Comparison of ENCODE assay signal across 8 mouse cellular contexts in the genomic region with DNA sequence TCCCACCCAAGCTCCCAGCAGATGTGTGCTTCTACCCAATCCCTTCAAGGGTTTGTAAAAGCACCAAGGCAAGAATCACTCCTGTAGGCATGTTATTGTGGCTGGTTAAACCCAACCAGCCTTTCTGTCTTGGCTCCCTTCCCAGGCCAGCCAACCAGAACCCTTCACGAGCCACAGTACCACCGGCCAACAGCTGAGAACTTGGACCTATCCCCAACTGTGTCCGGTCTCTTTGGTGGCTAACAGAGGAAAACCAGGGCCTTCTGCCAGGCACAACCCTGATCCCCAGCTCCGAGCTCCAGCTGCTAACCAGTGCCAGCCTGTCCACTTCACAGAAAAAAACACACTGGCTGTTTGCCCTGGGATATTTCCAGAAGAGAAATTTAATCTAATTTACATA. TPM values are rescaled to one million over a fixed set of nuclear protein-coding genes. Genes with fewer than 3 reads are reported as not detected.
DNase-seq lines count a peak whose midpoint lies in the region; ATAC-seq and TF ChIP-seq lines count a peak whose summit lies in the region.

No protein-coding gene starts in this region.

- H3K27me3 ChIP-seq in intestine, embryonic 14.5 days (replicated peaks; ENCODE audit: control insufficient read depth, insufficient read depth, low read length): no peaks in the 10 kb centered on the region
- no peaks in the 10 kb centered on the region for H3K27me3 ChIP-seq in intestine, postnatal 0 days (replicated peaks; ENCODE audit: control insufficient read depth, insufficient read depth, low read length)
- H3K27me3 ChIP-seq in forebrain, embryonic 16.5 days (replicated peaks; ENCODE audit: control insufficient read depth, insufficient read depth, low read length): no peaks in the 10 kb centered on the region
- H3K27me3 ChIP-seq in neural tube, embryonic 13.5 days: no peaks in the 10 kb centered on the region

- H3K4me2 ChIP-seq in intestine, embryonic 14.5 days (ENCODE audit: low read length): no peak overlapping the region
- H3K4me2 ChIP-seq in intestine, postnatal 0 days (replicated peaks; ENCODE audit: low read depth): no peak overlapping the region
- H3K4me2 ChIP-seq in forebrain, embryonic 16.5 days (ENCODE audit: low read length): no peak overlapping the region
- H3K4me2 ChIP-seq in neural tube, embryonic 13.5 days: no peak overlapping the region

- peaks cover 9% of the 10 kb centered on the region for H3K4me1 ChIP-seq in intestine, embryonic 14.5 days (replicated peaks; ENCODE audit: control insufficient read depth, insufficient read depth, low read length)
- no peaks in the 10 kb centered on the region for H3K4me1 ChIP-seq in intestine, postnatal 0 days (replicated peaks; ENCODE audit: control insufficient read depth, insufficient read depth, low read length)
- peaks cover 25% of the 10 kb centered on the region for H3K4me1 ChIP-seq in forebrain, embryonic 16.5 days (replicated peaks; ENCODE audit: control insufficient read depth, insufficient read depth, low read length)
- H3K4me1 ChIP-seq in neural tube, embryonic 13.5 days (replicated peaks): peaks cover 34% of the 10 kb centered on the region

- ATAC-seq in intestine, embryonic 14.5 days (replicated peaks; ENCODE audit: low FRiP score, low TSS enrichment, low read depth): no peak
- no peak for ATAC-seq in intestine, postnatal 0 days
- ATAC-seq in forebrain, embryonic 16.5 days: peak; percentile 19
- ATAC-seq in neural tube, embryonic 13.5 days (ENCODE audit: low read depth): no peak

- 87% methylated on average over 4 of the region's 4 CpGs for WGBS in intestine, embryonic 14.5 days
- WGBS in intestine, postnatal 0 days: 67% methylated on average over 4 of the region's 4 CpGs
- whole genome bisulfite sequencing in forebrain, embryonic 16.5 days: 23% methylated on average over 4 of the region's 4 CpGs
- WGBS in neural tube, embryonic 13.5 days: 75% methylated on average over 4 of the region's 4 CpGs

- peak; percentile 44 for DNase-seq in intestine, embryonic 14.5 days (ENCODE audit: low spot score)
- DNase-seq in adrenal gland, postnatal 10 days: peak; percentile 77
- DNase-seq in kidney, postnatal 25 days: peak; percentile 94 to 97
- DNase-seq in thymus, adult 18-20 months: no peak
- no peak for DNase-seq in urinary bladder, postnatal 4 days (ENCODE audit: low spot score in 2 of 2)

- H3K36me3 ChIP-seq in intestine, embryonic 14.5 days (ENCODE audit: control insufficient read depth, insufficient read depth, low read length): peaks cover 57% of the 10 kb centered on the region
- peaks cover 44% of the 10 kb centered on the region for H3K36me3 ChIP-seq in intestine, postnatal 0 days (ENCODE audit: control insufficient read depth, insufficient read depth)
- H3K36me3 ChIP-seq in forebrain, embryonic 16.5 days (ENCODE audit: control insufficient read depth, insufficient read depth): peaks cover 37% of the 10 kb centered on the region
- H3K36me3 ChIP-seq in neural tube, embryonic 13.5 days: peaks cover 52% of the 10 kb centered on the region

- no peak overlapping the region for H3K27ac ChIP-seq in intestine, embryonic 14.5 days (ENCODE audit: low read depth)
- H3K27ac ChIP-seq in intestine, postnatal 0 days (ENCODE audit: low read depth, low read length): no peak overlapping the region
- H3K27ac ChIP-seq in forebrain, embryonic 16.5 days (ENCODE audit: low read length): peak overlapping the region; percentile 37
- peak overlapping the region; percentile 54; the same call in 1 of the 2 replicates for H3K27ac ChIP-seq in neural tube, embryonic 13.5 days (replicated peaks)

- no peaks in the 10 kb centered on the region for H3K9me3 ChIP-seq in intestine, embryonic 14.5 days (ENCODE audit: control insufficient read depth, low read length)
- no peaks in the 10 kb centered on the region for H3K9me3 ChIP-seq in intestine, postnatal 0 days (ENCODE audit: control insufficient read depth)
- no peaks in the 10 kb centered on the region for H3K9me3 ChIP-seq in forebrain, embryonic 16.5 days (ENCODE audit: control insufficient read depth, low read length)
- no peaks in the 10 kb centered on the region for H3K9me3 ChIP-seq in neural tube, embryonic 13.5 days

- no peak overlapping the region for H3K4me3 ChIP-seq in intestine, embryonic 14.5 days (ENCODE audit: low read depth, low read length)
- H3K4me3 ChIP-seq in intestine, postnatal 0 days (ENCODE audit: low read depth, low read length): no peak overlapping the region
- H3K4me3 ChIP-seq in forebrain, embryonic 16.5 days (replicated peaks; ENCODE audit: low read length): no peak overlapping the region
- H3K4me3 ChIP-seq in neural tube, embryonic 13.5 days: no peak overlapping the region

- H3K9ac ChIP-seq in intestine, embryonic 14.5 days (ENCODE audit: low read length): no peak overlapping the region
- no peak overlapping the region for H3K9ac ChIP-seq in intestine, postnatal 0 days (ENCODE audit: low read depth, low read length)
- H3K9ac ChIP-seq in forebrain, embryonic 16.5 days (replicated peaks; ENCODE audit: low read depth, low read length): no peak overlapping the region
- H3K9ac ChIP-seq in neural tube, embryonic 13.5 days: no peak overlapping the region

- no peak for TF ChIP-seq CTCF in intestine, postnatal 0 days (IDR thresholded peaks at IDR 0.05; ENCODE audit: low read depth)

RNA-seq across cellular contexts. Expression of gene Akap8l, which starts 3.3 kb away (rescaled TPM):
- 64.4 and 79.0 TPM in 2 replicates for polyA plus RNA-seq in intestine, embryonic 14.5 days (2014; fragmentation: Nextera tagmentation; extraction: Ambion mirVana)
- polyA plus RNA-seq in intestine, postnatal 0 days (2015; fragmentation: Nextera tagmentation; extraction: Ambion mirVana): 21.6 and 26.8 TPM in 2 replicates
- total RNA-seq in adrenal gland, postnatal 10 days (2021): 100 to 1,000 TPM in 1 of 2 experiments, 10 to 100 TPM in 1; 61.0 to 112 TPM
- 132 and 164 TPM in 2 replicates for polyA plus RNA-seq in forebrain, embryonic 16.5 days (2015; fragmentation: Nextera tagmentation; extraction: Ambion mirVana)
- polyA plus RNA-seq in neural tube, embryonic 13.5 days (2015; fragmentation: Nextera tagmentation; extraction: Ambion mirVana): 153 and 154 TPM in 2 replicates

RNA-seq across cellular contexts. Expression of gene Akap8, which starts 32.7 kb away (rescaled TPM):
- polyA plus RNA-seq in intestine, embryonic 14.5 days (2014; fragmentation: Nextera tagmentation; extraction: Ambion mirVana): 51.8 and 57.2 TPM in 2 replicates
- polyA plus RNA-seq in intestine, postnatal 0 days (2015; fragmentation: Nextera tagmentation; extraction: Ambion mirVana): 18.3 and 21.9 TPM in 2 replicates
- 10 to 100 TPM; 70.8 to 94.5 TPM for total RNA-seq in adrenal gland, postnatal 10 days (2021)
- 112 and 123 TPM in 2 replicates for polyA plus RNA-seq in forebrain, embryonic 16.5 days (2015; fragmentation: Nextera tagmentation; extraction: Ambion mirVana)
- 95.9 and 104 TPM in 2 replicates for polyA plus RNA-seq in neural tube, embryonic 13.5 days (2015; fragmentation: Nextera tagmentation; extraction: Ambion mirVana)

RNA-seq across cellular contexts. Expression of gene Wiz, which starts 35.5 kb away (rescaled TPM):
- polyA plus RNA-seq in intestine, embryonic 14.5 days (2014; fragmentation: Nextera tagmentation; extraction: Ambion mirVana): 30.8 and 32.3 TPM in 2 replicates
- polyA plus RNA-seq in intestine, postnatal 0 days (2015; fragmentation: Nextera tagmentation; extraction: Ambion mirVana): 9.5 and 10.0 TPM in 2 replicates
- 10 to 100 TPM; 38.3 to 44.9 TPM for total RNA-seq in adrenal gland, postnatal 10 days (2021)
- 35.7 and 39.1 TPM in 2 replicates for polyA plus RNA-seq in forebrain, embryonic 16.5 days (2015; fragmentation: Nextera tagmentation; extraction: Ambion mirVana)
- 33.2 and 39.8 TPM in 2 replicates for polyA plus RNA-seq in neural tube, embryonic 13.5 days (2015; fragmentation: Nextera tagmentation; extraction: Ambion mirVana)

RNA-seq across cellular contexts. Expression of gene Rasal3, which starts 49.7 kb away (rescaled TPM):
- polyA plus RNA-seq in intestine, embryonic 14.5 days (2014; fragmentation: Nextera tagmentation; extraction: Ambion mirVana): 2.1 and 2.2 TPM in 2 replicates
- 1.1 TPM in 2 replicates for polyA plus RNA-seq in intestine, postnatal 0 days (2015; fragmentation: Nextera tagmentation; extraction: Ambion mirVana)
- total RNA-seq in adrenal gland, postnatal 10 days (2021): 1 to 10 TPM; 4.5 to 4.9 TPM
- polyA plus RNA-seq in forebrain, embryonic 16.5 days (2015; fragmentation: Nextera tagmentation; extraction: Ambion mirVana): 0.57 and 0.73 TPM in 2 replicates
- polyA plus RNA-seq in neural tube, embryonic 13.5 days (2015; fragmentation: Nextera tagmentation; extraction: Ambion mirVana): 0.54 and 0.71 TPM in 2 replicates

Comparison
In these comparisons a context has a peak if more than half of its experiments do, and no peak if none do; other contexts are left out.
1. DNase-seq: peak in intestine, embryonic 14.5 days (single experiment), adrenal gland, postnatal 10 days (single experiment) and kidney, postnatal 25 days (2 of 2); none in thymus, adult 18-20 months (0 of 2) and urinary bladder, postnatal 4 days (0 of 2).
2. H3K27ac ChIP-seq: peak in forebrain, embryonic 16.5 days (single experiment) and neural tube, embryonic 13.5 days (single experiment); none in intestine, embryonic 14.5 days (single experiment) and intestine, postnatal 0 days (single experiment).